Mouse (Mus musculus) ovary, adult 18-20 months (tissue): Measurements from ENCODE around the gene Mok.

Source experiments
- DNase-seq: peaks from one replicate; pipeline ENCODE4 v3.0.0; 2022; ENCODE audit warnings: low spot score, mixed read lengths

Gene Mok

GRCm38 (mm10) chr12:110764531-110764930 lies 76.2 kb downstream of the Mok start:
- DNase-seq, result no peak

- DNase-seq, result no peak
Measured at GRCm38 (mm10) chr12:110762321-110762720, 78.4 kb downstream of the Mok start.

GRCm38 (mm10) chr12:110758932-110759331 lies 81.8 kb downstream of the Mok start:
- no peak for DNase-seq
